Mouse (Mus musculus) bone marrow macrophage, adult 2 months (primary cell): Measurements from ENCODE around the gene Syt3. TPM values are rescaled to one million over a fixed set of nuclear protein-coding genes. Genes with fewer than 3 reads are reported as not detected.

Experiments
- H3K27ac ChIP-seq: 2 replicates; pipeline ENCODE4 v1.5.1; 2012; ENCODE audit warnings: low read depth, low read length; ENCODE audit not compliant: insufficient read depth
- H3K4me1 ChIP-seq: 2 replicates; pipeline ENCODE4 v1.6.1; 2012; ENCODE audit warnings: low read length; ENCODE audit not compliant: control insufficient read depth, insufficient read depth
- H3K4me3 ChIP-seq: 2 replicates; pipeline ENCODE4 v1.5.1; 2012; ENCODE audit warnings: mild to moderate bottlenecking, low read length, moderate library complexity; ENCODE audit not compliant: insufficient read depth
- CTCF ChIP-seq: IDR thresholded peaks from 2 replicates; pipeline ENCODE4 v1.5.1; 2012; ENCODE audit warnings: low read depth, mild to moderate bottlenecking, low read length, moderate library complexity
- POLR2A ChIP-seq: IDR thresholded peaks from 2 replicates; pipeline ENCODE4 v1.6.1; 2012; ENCODE audit warnings: mild to moderate bottlenecking, low read depth, low read length, borderline replicate concordance
- polyA plus RNA-seq: library from polyadenylated mRNA; stranded (reverse); fragments of >200 nt; gene quantifications from 2 replicates; pipeline ENCODE4 v1.2.4, GENCODE M21; 2012; ENCODE audit not compliant: missing spikeins, insufficient read depth, insufficient read length

Gene Syt3
- polyA plus RNA-seq, 1 experiment, result 0.62 TPM

GRCm38 (mm10) chr7:44356590-44357481 is 27.1 kb upstream of the Syt3 start:
- TF ChIP-seq CTCF (no peak), POLR2A (no peak)
- Histone ChIP-seq H3K4me3 (no peak overlapping the region), H3K4me1 (peaks cover 23% of the 10 kb centered on the region), H3K27ac (no peak overlapping the region)

- TF ChIP-seq CTCF (no peak), POLR2A (no peak)
- Histone ChIP-seq H3K4me1 (peaks cover 23% of the 10 kb centered on the region), H3K4me3 (no peak overlapping the region), H3K27ac (no peak overlapping the region)
Observed at GRCm38 (mm10) chr7:44357531-44357930, 26.4 kb upstream of the Syt3 start.

GRCm38 (mm10) chr7:44358012-44358411 is 25.9 kb upstream of the Syt3 start:
- TF ChIP-seq CTCF (no peak), POLR2A (no peak)
- Histone ChIP-seq H3K4me3 (no peak overlapping the region), H3K4me1 (peaks cover 23% of the 10 kb centered on the region), H3K27ac (no peak overlapping the region)

- no peak for TF ChIP-seq POLR2A
- TF ChIP-seq CTCF, result no peak
- peaks cover 23% of the 10 kb centered on the region for H3K4me1 ChIP-seq
- H3K4me3 ChIP-seq, result peak overlapping the region; percentile 22; the same call in 1 of the 2 replicates
Observed at GRCm38 (mm10) chr7:44358886-44359654, 24.8 kb upstream of the Syt3 start.

GRCm38 (mm10) chr7:44359908-44360672 is 23.8 kb upstream of the Syt3 start:
- H3K4me3 ChIP-seq, result peak overlapping the region; percentile 75
- H3K4me1 ChIP-seq, result peaks cover 23% of the 10 kb centered on the region
- H3K27ac ChIP-seq, result peak overlapping the region; percentile 37; the same call in 1 of the 2 replicates
- TF ChIP-seq CTCF, result no peak
- TF ChIP-seq POLR2A, result no peak

More at GRCm38 (mm10) chr7:44358886-44359654, 24.8 kb upstream of the Syt3 start:
- H3K27ac ChIP-seq, result no peak overlapping the region

GRCm38 (mm10) chr7:44360792-44361301 is 23.1 kb upstream of the Syt3 start:
- Histone ChIP-seq H3K4me3 (0 out of 2 replicates have a peak overlapping the region, but pooled peaks have one; percentile 75), H3K27ac (no peak overlapping the region), H3K4me1 (peaks cover 23% of the 10 kb centered on the region)
- TF ChIP-seq CTCF (no peak), POLR2A (no peak)

GRCm38 (mm10) chr7:44372678-44373077 is 11.2 kb upstream of the Syt3 start:
- TF ChIP-seq POLR2A, result no peak
- TF ChIP-seq CTCF, result no peak
- Histone ChIP-seq H3K4me1 (peaks cover 18% of the 10 kb centered on the region), H3K4me3 (no peak overlapping the region), H3K27ac (no peak overlapping the region)

- peaks cover 22% of the 10 kb centered on the region for H3K4me1 ChIP-seq
- TF ChIP-seq CTCF (no peak), POLR2A (no peak)
- peak overlapping the region; percentile 51 for H3K27ac ChIP-seq
- H3K4me3 ChIP-seq, result peak overlapping the region; percentile 57
Observed at GRCm38 (mm10) chr7:44373460-44373859, 10.4 kb upstream of the Syt3 start.

- peak overlapping the region; percentile 80 for H3K27ac ChIP-seq
- TF ChIP-seq POLR2A (no peak), CTCF (no peak)
- peaks cover 28% of the 10 kb centered on the region for H3K4me1 ChIP-seq
Observed at GRCm38 (mm10) chr7:44373889-44374652, 9.8 kb upstream of the Syt3 start.

More at GRCm38 (mm10) chr7:44373889-44374652, 9.8 kb upstream of the Syt3 start:
- peak overlapping the region; percentile 69 for H3K4me3 ChIP-seq
